Mouse (Mus musculus) retina, postnatal 1 day (tissue): Measurements from ENCODE around the gene Itgb6.

Experiments
- DNase-seq: peaks from one replicate; pipeline ENCODE4 v3.0.0-alpha.2; 2012

The Itgb6 gene

GRCm38 (mm10) chr2:60672973-60673954, 49.2 kb downstream of the Itgb6 start:
- peak; percentile 29 for DNase-seq

GRCm38 (mm10) chr2:60671215-60671614, 51.2 kb downstream of the Itgb6 start:
- no peak for DNase-seq

GRCm38 (mm10) chr2:60663071-60663470, 59.4 kb downstream of the Itgb6 start:
- DNase-seq = no peak

- no peak for DNase-seq
These were observed 62.5 kb downstream of the Itgb6 start for GRCm38 (mm10) chr2:60659993-60660392.

GRCm38 (mm10) chr2:60658992-60659391, 63.5 kb downstream of the Itgb6 start:
- no peak for DNase-seq

GRCm38 (mm10) chr2:60654828-60655227, 67.6 kb downstream of the Itgb6 start:
- no peak for DNase-seq

- DNase-seq = no peak
These were observed 72.3 kb downstream of the Itgb6 start for GRCm38 (mm10) chr2:60650155-60650554.

- DNase-seq = no peak
These were observed 74.8 kb downstream of the Itgb6 start for GRCm38 (mm10) chr2:60647650-60648049.

- no peak for DNase-seq
These were observed 75.9 kb downstream of the Itgb6 start for GRCm38 (mm10) chr2:60646583-60646982.

- DNase-seq = no peak
These were observed 79.0 kb downstream of the Itgb6 start for GRCm38 (mm10) chr2:60643406-60643805.

- DNase-seq = no peak
These were observed 79.8 kb downstream of the Itgb6 start for GRCm38 (mm10) chr2:60642606-60643005.

- DNase-seq = no peak
These were observed 82.1 kb downstream of the Itgb6 start for GRCm38 (mm10) chr2:60640342-60640672.

GRCm38 (mm10) chr2:60639617-60640341, 82.7 kb downstream of the Itgb6 start:
- DNase-seq = no peak

- DNase-seq = peak; percentile 58
These were observed 85.3 kb downstream of the Itgb6 start for GRCm38 (mm10) chr2:60636910-60637761.

- DNase-seq = peak; percentile 35
These were observed 86.0 kb downstream of the Itgb6 start for GRCm38 (mm10) chr2:60636481-60636880.

GRCm38 (mm10) chr2:60636038-60636437, 86.4 kb downstream of the Itgb6 start:
- DNase-seq = no peak

- DNase-seq = no peak
These were observed 89.7 kb downstream of the Itgb6 start for GRCm38 (mm10) chr2:60632791-60633190.

- DNase-seq = peak; percentile 49
These were observed 92.1 kb downstream of the Itgb6 start for GRCm38 (mm10) chr2:60630304-60630703.

- DNase-seq = no peak
These were observed 94.5 kb downstream of the Itgb6 start for GRCm38 (mm10) chr2:60627952-60628351.

GRCm38 (mm10) chr2:60627515-60627914, 94.9 kb downstream of the Itgb6 start:
- DNase-seq = no peak

- no peak for DNase-seq
These were observed 96.7 kb downstream of the Itgb6 start for GRCm38 (mm10) chr2:60625766-60626165.

- no peak for DNase-seq
These were observed 100.3 kb downstream of the Itgb6 start for GRCm38 (mm10) chr2:60622161-60622560.

- no peak for DNase-seq
These were observed 107.7 kb downstream of the Itgb6 start for GRCm38 (mm10) chr2:60614758-60615157.
